Mouse (Mus musculus) liver, embryonic 12.5 days (tissue): Measurements from ENCODE around the gene Adgre5. TPM values are rescaled to one million over a fixed set of nuclear protein-coding genes. Genes with fewer than 3 reads are reported as not detected.

Experiments
- ATAC-seq: fragments of 200-750 bp; cut with Nextera tagmentation; 2 replicates; pipeline ENCODE4 v1.8.0; 2017; ENCODE audit warnings: moderate number of reproducible peaks, mild to moderate bottlenecking, moderate library complexity
- H3K27ac ChIP-seq: fragments of 300-500 bp; sonication (generic); 2 replicates; pipeline ENCODE4 v1.5.1; 2016; ENCODE audit warnings: mild to moderate bottlenecking
- H3K27me3 ChIP-seq: fragments of 300-500 bp; sonication (generic); replicated peaks from 2 replicates; pipeline ENCODE4 v1.6.1; 2016; ENCODE audit warnings: mild to moderate bottlenecking, moderate library complexity
- H3K36me3 ChIP-seq: fragments of 300-500 bp; sonication (generic); 2 replicates; pipeline ENCODE4 v1.6.1; 2016; ENCODE audit warnings: mild to moderate bottlenecking, moderate library complexity
- H3K4me1 ChIP-seq: fragments of 300-500 bp; sonication (generic); 2 replicates; pipeline ENCODE4 v1.6.1; 2016
- H3K4me2 ChIP-seq: fragments of 300-500 bp; sonication (generic); 2 replicates; pipeline ENCODE4 v1.6.1; 2016; ENCODE audit warnings: mild to moderate bottlenecking, moderate library complexity
- H3K4me3 ChIP-seq: fragments of 300-500 bp; sonication (generic); 2 replicates; pipeline ENCODE4 v1.5.1; 2016; ENCODE audit warnings: mild to moderate bottlenecking, moderate library complexity
- H3K9ac ChIP-seq: fragments of 300-500 bp; sonication (generic); 2 replicates; pipeline ENCODE4 v1.6.1; 2016; ENCODE audit warnings: mild to moderate bottlenecking, moderate library complexity
- H3K9me3 ChIP-seq: fragments of 300-500 bp; sonication (generic); replicated peaks from 2 replicates; pipeline ENCODE4 v1.6.1; 2016; ENCODE audit warnings: mild to moderate bottlenecking, moderate library complexity
- WGBS: fragments of 180-500 bp; shearing (Covaris S2); methylation state at CpG from one replicate; pipeline ENCODE4 v1.1.7; 2016; ENCODE audit not compliant: insufficient replicate concordance; 5-methylcytosine and 5-hydroxymethylcytosine counted together
- polyA plus RNA-seq: library from polyadenylated mRNA; unstranded; fragments of >200 nt; fragmentation: Nextera tagmentation; extraction: Ambion mirVana; gene quantifications from 2 replicates; pipeline ENCODE4 v1.2.1, GENCODE M21; 2016

Gene Adgre5
- polyA plus RNA-seq, 1 experiment from 2014 or later = 11.5 TPM

DNA sequence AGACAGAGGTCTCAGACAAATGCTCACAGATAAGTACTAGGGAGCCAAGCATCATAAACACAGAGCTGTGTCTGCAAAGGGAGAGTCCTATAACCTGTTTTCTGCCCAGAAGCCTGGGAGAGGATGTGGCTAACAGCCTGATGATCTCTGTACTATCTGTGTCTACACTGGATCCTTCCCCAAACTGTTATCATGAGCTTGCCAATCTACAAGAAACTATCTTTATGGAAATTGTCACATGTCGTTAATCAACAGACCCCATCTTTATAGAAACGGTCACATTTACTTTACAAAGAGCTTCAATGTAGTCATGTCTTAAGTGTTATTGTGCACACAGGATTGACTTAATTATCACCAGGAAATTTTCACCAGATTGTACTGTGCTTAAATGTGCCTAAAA lies 29.5 kb upstream of the Adgre5 start:
- H3K36me3 ChIP-seq = no peaks in the 10 kb centered on the region
- no peak overlapping the region for H3K4me3 ChIP-seq
- no peak overlapping the region for H3K27ac ChIP-seq
- peaks cover 53% of the 10 kb centered on the region for H3K4me1 ChIP-seq
- 38% methylated on average over 2 of the region's 2 CpGs for WGBS
- H3K27me3 ChIP-seq = 0 out of 2 replicates have a peak, but pooled peaks cover 5% of the 10 kb centered on the region
- no peak overlapping the region for H3K9ac ChIP-seq
- H3K9me3 ChIP-seq = 0 out of 2 replicates have a peak, but pooled peaks cover 4% of the 10 kb centered on the region
- no peak for ATAC-seq
- no peak overlapping the region for H3K4me2 ChIP-seq

GRCm38 (mm10) chr8:83769720-83770119 lies 28.6 kb upstream of the Adgre5 start:
- Histone ChIP-seq H3K9me3 (0 out of 2 replicates have a peak, but pooled peaks cover 7% of the 10 kb centered on the region), H3K27ac (no peak overlapping the region), H3K9ac (no peak overlapping the region), H3K36me3 (no peaks in the 10 kb centered on the region), H3K27me3 (0 out of 2 replicates have a peak, but pooled peaks cover 3% of the 10 kb centered on the region), H3K4me1 (peaks cover 53% of the 10 kb centered on the region), H3K4me2 (no peak overlapping the region), H3K4me3 (no peak overlapping the region)
- WGBS = 59% methylated on average over 7 of the region's 7 CpGs
- no peak for ATAC-seq

GRCm38 (mm10) chr8:83768526-83768925 lies 27.4 kb upstream of the Adgre5 start:
- Histone ChIP-seq H3K27me3 (no peaks in the 10 kb centered on the region), H3K9me3 (0 out of 2 replicates have a peak, but pooled peaks cover 7% of the 10 kb centered on the region), H3K9ac (no peak overlapping the region), H3K4me3 (no peak overlapping the region), H3K4me1 (peaks cover 46% of the 10 kb centered on the region), H3K27ac (no peak overlapping the region), H3K4me2 (no peak overlapping the region), H3K36me3 (no peaks in the 10 kb centered on the region)
- WGBS = 6% methylated on average over 5 of the region's 5 CpGs
- peak; percentile 30 for ATAC-seq

DNA sequence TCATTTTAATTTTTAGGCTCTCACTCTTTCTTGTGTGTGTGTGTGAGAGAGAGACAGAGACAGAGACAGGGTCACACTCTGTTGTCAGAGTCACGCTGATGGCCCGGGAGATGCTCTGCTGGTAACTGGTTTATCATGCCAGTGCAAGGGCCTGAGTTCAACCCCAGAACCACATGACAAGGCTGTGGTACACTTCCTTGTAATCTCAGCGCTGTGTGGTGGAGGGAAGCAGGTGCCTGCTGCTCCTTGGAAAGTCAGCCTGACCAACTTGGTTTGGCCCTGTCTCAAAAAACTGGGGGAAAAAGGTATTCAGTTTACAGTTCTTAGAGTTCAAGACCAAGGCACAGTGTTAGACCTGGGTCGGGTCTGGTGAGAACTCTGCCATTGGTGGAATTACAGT lies 26.3 kb upstream of the Adgre5 start:
- Histone ChIP-seq H3K9ac (no peak overlapping the region), H3K27me3 (no peaks in the 10 kb centered on the region), H3K4me3 (no peak overlapping the region), H3K27ac (no peak overlapping the region), H3K4me2 (no peak overlapping the region), H3K36me3 (no peaks in the 10 kb centered on the region), H3K4me1 (peaks cover 35% of the 10 kb centered on the region), H3K9me3 (0 out of 2 replicates have a peak, but pooled peaks cover 7% of the 10 kb centered on the region)
- ATAC-seq = no peak
- 42% methylated on average over 4 of the region's 4 CpGs for WGBS

DNA sequence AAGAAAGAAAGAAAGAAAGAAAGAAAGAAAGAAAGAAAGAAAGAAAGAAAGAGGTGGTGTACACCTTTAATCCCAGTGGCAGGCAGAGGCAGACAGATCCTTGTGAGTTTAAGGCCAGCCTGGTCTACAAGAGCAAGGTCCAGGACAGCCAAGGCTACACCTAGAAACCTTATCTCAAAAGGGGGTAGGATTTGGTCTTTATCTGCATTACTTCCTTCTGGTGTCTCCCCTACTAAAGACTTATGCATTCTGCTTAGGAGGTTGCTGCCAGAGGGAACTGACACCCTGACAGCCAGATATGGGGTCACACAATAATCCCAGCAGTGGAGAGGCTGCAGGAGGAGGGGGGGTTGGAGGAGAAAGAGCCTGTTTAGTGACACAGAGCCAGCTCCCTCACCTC lies 24.5 kb upstream of the Adgre5 start:
- Histone ChIP-seq H3K4me2 (no peak overlapping the region), H3K27ac (no peak overlapping the region), H3K27me3 (no peaks in the 10 kb centered on the region; the same call in 1 of the 2 replicates), H3K9ac (no peak overlapping the region), H3K4me3 (no peak overlapping the region), H3K36me3 (no peaks in the 10 kb centered on the region), H3K4me1 (peaks cover 26% of the 10 kb centered on the region), H3K9me3 (0 out of 2 replicates have a peak, but pooled peaks cover 7% of the 10 kb centered on the region)
- ATAC-seq = no peak

- Histone ChIP-seq H3K4me2 (no peak overlapping the region), H3K9me3 (0 out of 2 replicates have a peak, but pooled peaks cover 7% of the 10 kb centered on the region), H3K4me1 (peaks cover 19% of the 10 kb centered on the region), H3K36me3 (no peaks in the 10 kb centered on the region), H3K27me3 (no peaks in the 10 kb centered on the region; the same call in 1 of the 2 replicates), H3K9ac (no peak overlapping the region), H3K4me3 (no peak overlapping the region), H3K27ac (no peak overlapping the region)
- 76% methylated on average over 2 of the region's 2 CpGs for WGBS
- no peak for ATAC-seq
These were observed 23.6 kb upstream of the Adgre5 start for GRCm38 (mm10) chr8:83764717-83765116.

DNA sequence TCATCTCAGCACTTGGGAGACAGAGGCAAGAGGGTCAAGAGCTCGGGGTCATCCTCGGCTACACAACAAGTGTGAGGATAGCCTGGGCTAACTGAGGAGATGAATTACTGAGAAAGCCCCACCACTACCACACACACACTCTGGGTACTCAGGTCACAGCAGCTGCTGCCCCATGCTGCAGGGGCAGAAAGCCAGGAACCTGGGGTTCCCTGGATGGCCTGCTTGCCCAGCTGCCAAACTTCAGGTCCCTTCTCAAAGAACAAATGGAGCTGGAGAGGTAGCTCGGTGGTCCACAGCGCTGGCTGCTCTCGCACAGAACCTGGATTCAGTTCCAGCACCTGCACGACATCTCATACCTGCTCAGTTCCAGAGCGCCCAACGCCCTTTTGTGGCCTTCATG lies 23.0 kb upstream of the Adgre5 start:
- H3K4me1 ChIP-seq = peaks cover 13% of the 10 kb centered on the region
- no peak overlapping the region for H3K4me3 ChIP-seq
- no peak overlapping the region for H3K4me2 ChIP-seq
- H3K9me3 ChIP-seq = 0 out of 2 replicates have a peak, but pooled peaks cover 7% of the 10 kb centered on the region
- H3K36me3 ChIP-seq = no peaks in the 10 kb centered on the region
- no peaks in the 10 kb centered on the region; the same call in 1 of the 2 replicates for H3K27me3 ChIP-seq
- no peak overlapping the region for H3K27ac ChIP-seq
- H3K9ac ChIP-seq = no peak overlapping the region
- WGBS = 90% methylated on average over 8 of the region's 8 CpGs
- no peak for ATAC-seq

DNA sequence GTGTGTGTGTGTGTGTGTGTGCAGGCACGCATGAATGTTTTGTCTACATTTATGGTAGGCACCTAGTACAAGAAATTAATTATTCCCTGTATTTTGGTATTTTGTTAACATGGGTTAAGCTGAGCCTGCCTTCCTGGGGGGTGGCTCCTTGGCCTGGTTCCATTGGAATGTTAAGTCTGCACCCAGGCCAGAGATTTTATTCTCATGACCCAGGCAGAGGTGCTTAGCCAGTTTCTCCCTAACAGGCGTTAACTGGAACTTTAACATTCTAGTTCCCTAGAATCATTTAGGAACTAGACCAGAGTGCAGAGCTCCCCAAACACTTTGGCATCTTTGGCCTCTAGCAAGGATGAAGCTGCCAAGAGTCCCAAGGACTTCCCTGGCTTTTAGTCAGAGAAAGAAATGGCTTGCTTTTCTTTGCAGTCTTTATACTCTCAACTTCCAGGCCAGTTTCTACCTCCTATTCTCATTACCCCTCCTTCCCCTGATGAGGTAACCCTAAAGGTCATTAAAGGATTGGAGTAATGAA lies 18.2 kb upstream of the Adgre5 start:
- no peak overlapping the region for H3K27ac ChIP-seq
- H3K4me2 ChIP-seq = no peak overlapping the region
- H3K4me3 ChIP-seq = no peak overlapping the region
- WGBS = 80% methylated on average over 2 of the region's 2 CpGs
- peaks cover 4% of the 10 kb centered on the region; the same call in 1 of the 2 replicates for H3K9me3 ChIP-seq
- no peak overlapping the region for H3K9ac ChIP-seq
- no peaks in the 10 kb centered on the region for H3K4me1 ChIP-seq
- H3K36me3 ChIP-seq = no peaks in the 10 kb centered on the region
- no peaks in the 10 kb centered on the region; the same call in 1 of the 2 replicates for H3K27me3 ChIP-seq
- ATAC-seq = no peak

DNA sequence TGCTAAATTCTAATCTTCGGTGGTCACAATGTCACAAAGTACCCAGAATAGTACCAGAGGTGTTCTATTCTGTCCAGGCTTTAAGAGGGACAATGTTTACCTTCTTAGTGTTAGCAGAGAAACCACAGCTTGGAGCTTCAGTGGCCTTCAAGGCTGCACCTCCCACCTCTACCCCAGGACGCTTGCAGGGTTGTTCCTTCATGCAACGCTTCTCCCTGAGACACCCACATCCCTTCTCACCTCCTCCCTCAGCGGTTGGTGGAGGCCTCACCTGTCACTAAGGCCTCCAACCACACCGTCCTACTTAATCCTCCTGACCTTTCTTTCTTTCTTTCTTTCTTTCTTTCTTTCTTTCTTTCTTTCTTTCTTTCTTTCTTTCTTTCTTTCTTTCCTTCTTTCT lies 17.2 kb upstream of the Adgre5 start:
- ATAC-seq = no peak
- WGBS = 43% methylated on average over 5 of the region's 5 CpGs
- peaks cover 4% of the 10 kb centered on the region; the same call in 1 of the 2 replicates for H3K9me3 ChIP-seq
- no peaks in the 10 kb centered on the region; the same call in 1 of the 2 replicates for H3K27me3 ChIP-seq
- H3K27ac ChIP-seq = no peak overlapping the region
- no peak overlapping the region for H3K4me3 ChIP-seq
- no peak overlapping the region for H3K4me2 ChIP-seq
- no peak overlapping the region for H3K9ac ChIP-seq
- no peaks in the 10 kb centered on the region for H3K36me3 ChIP-seq
- no peaks in the 10 kb centered on the region for H3K4me1 ChIP-seq

DNA sequence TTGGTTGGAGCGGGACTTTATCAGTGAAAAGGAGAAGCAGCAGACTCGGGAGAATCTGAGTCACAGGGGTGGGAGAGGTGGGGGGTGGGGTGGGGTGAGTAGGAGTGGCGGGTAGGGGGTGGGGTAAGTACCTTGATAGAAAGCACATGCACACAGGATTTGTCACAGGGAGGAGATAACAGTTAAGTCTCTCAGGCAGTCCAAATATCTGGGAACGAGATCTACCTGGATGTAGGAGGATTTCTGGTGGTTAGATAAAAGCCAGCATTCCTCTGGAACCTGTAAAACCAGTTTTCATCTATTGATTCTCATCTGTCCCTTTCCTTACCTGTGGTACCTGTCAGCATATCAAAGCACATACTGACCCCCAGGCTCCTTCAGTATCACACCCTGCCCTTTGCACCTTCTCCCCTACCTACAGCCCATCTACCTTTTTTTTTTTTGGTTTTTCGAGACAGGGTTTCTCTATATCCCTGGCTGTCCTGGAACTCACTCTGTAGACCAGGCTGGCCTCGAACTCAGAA lies 16.0 kb upstream of the Adgre5 start:
- no peak for ATAC-seq
- H3K9ac ChIP-seq = no peak overlapping the region
- WGBS = 44% methylated on average over 6 of the region's 6 CpGs

DNA sequence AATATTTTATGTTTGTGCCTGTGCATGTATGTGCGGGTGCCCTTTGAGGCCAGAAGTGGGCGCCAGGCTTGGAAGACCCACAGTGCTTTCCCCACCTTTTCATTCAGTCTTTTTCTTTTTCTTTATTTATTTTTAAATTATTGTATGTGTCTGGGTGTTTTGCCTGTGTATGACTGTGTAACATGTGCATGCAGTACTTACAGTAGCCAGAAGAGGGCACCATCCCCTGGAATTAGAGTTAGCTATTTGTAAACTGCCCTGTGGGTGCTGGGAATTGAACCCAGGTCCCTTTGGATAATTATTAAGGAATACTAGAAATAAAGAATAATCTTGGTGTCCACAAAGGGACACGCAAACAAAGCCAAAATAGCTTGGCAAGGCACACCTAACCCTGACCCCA lies 15.1 kb upstream of the Adgre5 start:
- Histone ChIP-seq H3K27me3 (peaks cover 3% of the 10 kb centered on the region; the same call in 1 of the 2 replicates), H3K4me2 (no peak overlapping the region), H3K27ac (no peak overlapping the region), H3K9ac (no peak overlapping the region), H3K4me1 (no peaks in the 10 kb centered on the region), H3K9me3 (peaks cover 4% of the 10 kb centered on the region; the same call in 1 of the 2 replicates), H3K36me3 (no peaks in the 10 kb centered on the region), H3K4me3 (no peak overlapping the region)
- WGBS = 84% methylated on average over 3 of the region's 3 CpGs
- no peak for ATAC-seq

More for the DNA sequence above, 16.0 kb upstream of the Adgre5 start:
- Histone ChIP-seq H3K4me1 (no peaks in the 10 kb centered on the region), H3K9me3 (peaks cover 4% of the 10 kb centered on the region; the same call in 1 of the 2 replicates), H3K36me3 (no peaks in the 10 kb centered on the region), H3K4me3 (no peak overlapping the region), H3K27ac (no peak overlapping the region), H3K4me2 (no peak overlapping the region), H3K27me3 (peaks cover 3% of the 10 kb centered on the region; the same call in 1 of the 2 replicates)

GRCm38 (mm10) chr8:83754149-83754548 lies 13.0 kb upstream of the Adgre5 start:
- no peak overlapping the region for H3K27ac ChIP-seq

More at GRCm38 (mm10) chr8:83754149-83754548, 13.0 kb upstream of the Adgre5 start:
- H3K4me2 ChIP-seq = no peak overlapping the region
- no peaks in the 10 kb centered on the region for H3K36me3 ChIP-seq
- peaks cover 4% of the 10 kb centered on the region; the same call in 1 of the 2 replicates for H3K9me3 ChIP-seq
- ATAC-seq = no peak
- H3K27me3 ChIP-seq = peaks cover 16% of the 10 kb centered on the region
- no peak overlapping the region for H3K9ac ChIP-seq
- no peak overlapping the region for H3K4me3 ChIP-seq
- H3K4me1 ChIP-seq = no peaks in the 10 kb centered on the region
- 54% methylated on average over 3 of the region's 3 CpGs for WGBS
